Mouse (Mus musculus) spleen, postnatal 10 days (tissue): ENCODE measurements around the gene Fn1.
A peak's percentile ranks its signal among the peaks of the same experiment; 100 is the strongest.

ENCODE experiments used
- DNase-seq, 2 experiments: peaks; one replicate each; pipeline ENCODE4 v3.0.0; 2021 to 2022; ENCODE audit warnings: low spot score in 2 of 2

Fn1 gene

DNA sequence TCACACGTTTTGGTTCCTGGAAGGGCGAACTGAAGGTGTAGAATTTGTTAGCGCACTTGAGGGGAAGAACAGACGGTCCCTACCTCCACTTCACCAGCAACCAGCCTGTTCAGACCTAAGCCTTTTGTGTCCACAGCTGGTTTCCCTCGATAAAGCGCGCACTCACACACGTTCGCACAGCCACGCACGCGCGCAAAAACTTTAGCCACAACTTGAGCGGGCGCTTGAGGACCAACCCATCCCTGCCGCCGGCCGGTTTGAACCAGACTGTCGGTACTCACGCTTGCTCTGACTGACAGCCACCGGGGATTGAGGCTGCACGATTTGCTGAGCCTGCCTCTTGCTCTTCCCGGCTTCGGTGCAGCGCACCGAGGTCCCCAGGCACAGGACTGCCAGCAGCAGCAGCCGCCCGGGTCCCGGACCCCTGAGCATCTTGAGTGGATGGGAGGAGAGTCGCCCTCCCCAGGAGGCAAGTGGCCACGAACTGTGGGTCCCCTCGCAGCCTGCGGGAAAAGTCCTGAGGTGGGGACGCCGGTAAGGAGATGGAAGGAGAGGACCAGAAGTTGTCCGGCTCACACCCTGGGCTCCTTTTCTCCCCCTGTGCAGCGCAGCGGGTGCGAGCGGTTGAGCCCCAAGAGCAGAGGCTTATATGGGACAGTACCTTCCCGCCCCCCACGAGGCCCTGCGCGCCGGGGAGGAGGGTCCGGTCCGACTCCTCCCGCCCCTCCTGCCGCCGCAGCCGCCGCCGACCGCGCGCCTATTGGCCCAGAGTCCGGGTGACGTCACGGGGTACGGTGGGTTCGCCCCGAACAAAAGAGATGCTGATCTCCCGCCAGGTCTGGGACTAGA is at the start of gene Fn1:
Fn1 (minus strand) TSS at position 650 of the 849 bp plus-strand sequence.
- peak; percentile 22 to 65 for DNase-seq

DNA sequence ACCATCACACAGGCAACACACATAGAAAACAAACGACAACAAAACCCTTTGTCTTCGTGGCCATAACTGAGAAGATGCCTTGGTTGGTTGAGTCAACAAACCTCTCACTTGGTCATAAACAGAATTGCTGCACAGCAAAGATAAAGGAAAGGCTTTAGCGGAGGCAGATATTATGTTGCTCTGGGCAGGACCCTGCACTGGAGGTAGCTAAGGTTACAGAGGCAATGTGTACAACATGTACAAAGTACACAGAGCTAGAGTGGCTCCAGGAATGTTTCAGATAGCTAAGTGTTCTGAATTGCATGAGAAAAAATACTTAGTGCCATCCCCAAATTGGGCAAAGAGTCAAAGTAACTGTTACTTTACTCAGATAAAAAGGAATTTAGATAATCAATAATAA is 43.1 kb upstream of the Fn1 start:
- DNase-seq = no peak

DNA sequence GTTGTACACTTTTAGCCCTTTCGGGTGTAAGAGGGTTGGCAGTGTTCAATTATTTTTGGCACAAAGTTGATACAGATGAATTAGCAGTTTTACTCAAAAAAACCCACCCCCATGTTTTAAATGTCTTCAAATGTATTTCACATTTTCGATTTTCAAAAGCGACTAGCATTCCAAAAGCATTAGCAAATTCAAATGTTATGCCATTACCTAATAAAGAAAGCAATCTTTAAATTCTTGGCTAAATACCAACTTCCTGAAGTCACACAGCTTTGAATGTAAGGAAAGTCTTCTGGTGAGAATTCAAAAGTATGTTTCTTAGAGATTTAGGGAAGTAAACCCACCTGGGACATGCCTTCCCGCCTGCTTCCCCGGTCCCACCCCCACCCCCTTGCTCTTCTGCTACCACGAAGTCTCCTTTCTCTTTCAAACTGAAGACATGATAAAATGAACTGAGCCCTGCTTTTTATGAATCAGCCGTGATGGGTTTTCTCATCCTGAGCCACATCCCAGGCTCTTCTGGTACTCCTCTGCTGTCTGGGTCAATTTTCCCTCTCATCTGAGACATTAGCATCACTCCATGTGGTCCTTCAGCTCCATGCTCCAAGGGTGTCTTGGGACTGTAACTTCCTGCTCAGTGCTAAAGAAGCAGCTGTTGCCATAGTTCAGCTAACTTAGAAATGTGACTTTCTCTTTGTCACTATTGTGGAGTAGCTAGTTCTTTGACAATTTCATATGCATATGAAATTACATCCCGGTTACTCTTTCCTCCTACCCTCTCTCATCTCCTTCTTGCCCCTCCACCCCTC is 38.7 kb upstream of the Fn1 start:
- DNase-seq = no peak

DNA sequence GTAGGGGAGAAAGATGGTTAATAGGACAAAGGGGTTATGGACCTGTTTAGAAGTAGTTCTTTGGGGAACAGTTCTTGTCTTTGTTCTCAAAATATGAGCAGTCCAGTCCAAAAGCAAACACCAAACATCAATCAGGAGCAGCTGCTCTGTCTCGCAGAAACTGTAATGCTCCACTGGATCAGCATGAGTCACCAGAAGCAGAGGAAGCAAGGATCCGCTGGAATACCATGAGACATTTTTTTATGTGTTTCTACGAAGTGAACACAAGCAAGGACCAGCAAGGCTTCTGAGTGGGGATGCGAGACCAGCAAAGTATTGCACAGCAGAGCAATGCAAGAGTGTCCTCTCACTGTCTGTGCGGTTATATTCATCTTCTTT is 35.9 kb upstream of the Fn1 start:
- DNase-seq = no peak

DNA sequence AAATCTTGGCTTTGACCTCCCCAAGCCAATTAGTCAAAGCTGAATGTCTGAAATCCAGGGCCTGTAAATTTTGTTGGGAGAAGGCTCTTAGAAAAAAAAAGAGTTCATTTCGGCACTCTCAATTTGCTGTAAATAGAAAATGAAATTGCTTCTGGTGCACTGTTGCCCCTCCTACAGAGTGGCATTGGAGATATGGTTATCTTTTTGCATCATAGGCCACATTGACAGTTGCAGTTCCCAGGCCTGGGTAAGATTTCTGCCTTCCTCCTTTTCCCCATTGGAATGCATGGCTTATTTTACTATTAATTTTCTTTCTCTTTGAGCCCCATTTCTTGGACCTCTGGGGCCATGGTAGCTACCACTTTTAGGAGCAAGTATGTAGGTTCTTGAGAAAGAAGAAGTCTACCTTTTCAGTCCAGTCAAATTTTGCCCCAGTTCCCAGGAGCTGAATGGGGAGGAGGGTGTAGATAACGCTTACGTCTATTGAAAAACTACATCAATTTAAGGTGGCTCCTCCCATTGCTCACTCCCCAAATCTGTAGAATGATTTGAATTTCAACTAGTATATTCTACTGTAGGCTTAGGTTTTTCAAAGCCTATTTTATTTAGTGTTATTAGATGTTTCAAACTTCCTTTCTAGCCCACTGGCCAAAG is 35.4 kb upstream of the Fn1 start:
- DNase-seq = no peak

DNA sequence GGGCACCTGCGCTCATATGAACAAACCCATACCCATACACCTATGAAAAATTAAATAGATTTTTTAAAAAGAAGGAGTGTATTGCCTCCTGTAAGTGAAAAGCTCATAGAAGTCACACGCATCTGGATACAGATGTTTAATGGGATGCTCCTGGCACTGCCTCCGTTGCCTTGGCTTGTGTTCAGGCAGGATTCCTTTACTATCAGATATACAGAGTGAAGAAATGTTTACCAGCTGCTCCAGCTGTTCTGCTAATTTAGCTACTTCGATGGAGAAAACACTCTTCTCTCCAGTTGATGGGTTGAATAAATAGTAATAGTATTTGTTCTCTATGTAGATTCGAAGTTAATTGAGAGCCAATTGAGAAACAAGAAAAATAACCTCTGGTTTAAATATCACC is 33.8 kb upstream of the Fn1 start:
- DNase-seq = no peak

DNA sequence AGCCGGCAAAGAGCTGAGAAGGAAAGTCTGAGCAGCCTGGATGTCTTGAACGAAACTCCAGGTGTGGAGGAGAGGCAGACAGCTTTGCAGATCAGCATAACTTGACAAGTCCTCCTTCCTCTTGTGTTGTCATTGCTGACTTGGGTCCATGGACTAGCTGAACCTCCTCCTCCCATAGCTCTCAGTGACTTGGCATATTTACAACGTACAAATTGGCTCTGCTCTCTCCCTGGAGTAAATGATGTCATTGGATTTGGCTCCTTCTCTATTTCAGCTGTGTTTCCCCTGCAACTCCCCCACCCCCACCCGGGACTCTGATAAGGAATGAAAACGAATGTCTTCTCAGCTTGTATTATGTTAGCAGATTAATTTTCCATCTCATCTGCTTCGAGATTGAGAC is 30.7 kb upstream of the Fn1 start:
- DNase-seq = no peak

DNA sequence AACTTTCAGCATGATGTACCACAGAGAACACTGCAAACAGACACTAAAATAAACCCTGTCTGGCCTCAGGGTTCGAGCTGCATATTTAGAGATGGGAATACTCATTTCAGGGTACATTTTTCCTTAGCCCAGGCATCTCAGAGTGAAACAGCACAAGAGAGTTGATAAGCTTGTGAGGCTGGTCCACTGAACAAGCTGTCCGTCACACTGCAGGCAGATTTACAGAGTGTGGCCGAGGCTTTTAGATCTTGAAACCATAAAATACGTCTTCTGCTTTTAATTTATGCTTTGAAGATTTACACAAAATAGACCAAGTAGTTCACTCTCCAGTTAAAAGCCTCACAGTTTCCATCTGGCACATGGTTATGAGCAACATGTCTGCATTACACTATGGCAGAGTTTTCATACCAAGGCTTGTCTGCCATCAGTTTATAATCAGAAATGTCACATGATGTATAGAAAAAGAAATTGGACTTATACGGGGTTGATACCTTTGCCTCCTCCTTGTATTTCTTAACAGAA is 29.3 kb upstream of the Fn1 start:
- DNase-seq = no peak

DNA sequence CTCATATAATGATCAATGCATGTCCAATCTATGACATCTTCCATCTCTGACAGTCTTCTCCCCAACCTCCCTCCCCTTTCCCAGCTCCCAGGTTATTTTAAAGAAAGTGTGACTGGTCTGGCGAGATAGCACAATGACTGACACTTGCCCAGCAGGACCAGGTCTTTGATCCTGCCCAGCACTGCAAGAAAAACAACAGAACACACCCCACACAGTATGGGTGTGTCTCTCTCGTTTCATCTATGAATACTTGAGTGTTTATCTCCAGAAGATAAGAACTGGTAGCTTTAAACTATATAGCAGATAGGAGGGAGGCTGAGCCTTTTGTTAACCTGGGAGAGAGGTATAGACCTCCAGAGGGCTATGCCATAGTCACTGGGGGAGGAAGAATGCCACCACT is 28.3 kb upstream of the Fn1 start:
- DNase-seq = no peak

DNA sequence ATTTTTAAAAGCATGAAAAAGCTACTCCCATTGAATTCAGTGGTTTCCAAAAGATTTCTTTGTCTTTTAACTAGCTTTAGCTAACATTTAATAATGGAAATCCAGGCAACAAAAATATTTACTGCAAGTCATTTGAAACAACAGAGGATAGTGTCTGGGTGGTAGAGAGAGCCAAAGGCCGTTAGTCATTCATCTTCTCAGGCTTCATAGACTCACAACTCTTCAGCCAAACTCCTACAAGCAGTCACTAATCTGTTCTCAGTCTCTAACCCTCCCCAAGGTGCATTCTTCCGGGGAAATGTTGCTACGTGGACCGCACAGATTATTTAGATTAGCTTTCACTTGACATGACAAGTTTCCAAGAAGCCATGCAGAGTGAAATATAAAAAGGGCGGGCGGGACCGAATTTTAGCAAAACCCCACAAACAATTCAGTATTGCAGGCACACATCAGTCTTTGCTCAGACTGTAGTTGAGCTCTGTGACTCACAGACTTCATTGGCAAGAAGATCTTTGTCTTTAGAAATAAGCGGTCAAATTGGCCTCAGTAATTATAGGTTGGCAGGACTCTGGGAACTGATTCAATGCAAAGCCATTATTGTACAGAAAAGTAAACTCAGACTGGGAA is 27.2 kb upstream of the Fn1 start:
- DNase-seq = no peak

DNA sequence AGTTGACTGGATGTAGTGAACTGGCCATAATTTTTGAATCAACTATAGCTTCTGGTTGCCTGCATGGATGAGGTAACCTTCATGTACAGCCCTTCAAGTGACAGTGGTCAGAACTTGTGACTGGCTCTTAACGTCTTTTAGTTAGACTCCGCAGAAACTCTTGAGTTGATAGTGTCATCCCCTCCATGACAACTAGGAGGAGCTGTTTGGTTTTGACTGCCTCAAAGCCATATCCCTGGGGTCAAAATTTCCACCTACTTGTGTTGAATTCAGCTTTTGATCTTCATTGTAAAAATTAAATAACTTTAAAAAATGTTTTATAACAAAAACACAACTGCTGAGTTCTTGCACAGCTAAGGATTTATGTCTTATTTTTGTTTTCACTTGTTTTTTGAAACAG is 22.4 kb upstream of the Fn1 start:
- DNase-seq = no peak

DNA sequence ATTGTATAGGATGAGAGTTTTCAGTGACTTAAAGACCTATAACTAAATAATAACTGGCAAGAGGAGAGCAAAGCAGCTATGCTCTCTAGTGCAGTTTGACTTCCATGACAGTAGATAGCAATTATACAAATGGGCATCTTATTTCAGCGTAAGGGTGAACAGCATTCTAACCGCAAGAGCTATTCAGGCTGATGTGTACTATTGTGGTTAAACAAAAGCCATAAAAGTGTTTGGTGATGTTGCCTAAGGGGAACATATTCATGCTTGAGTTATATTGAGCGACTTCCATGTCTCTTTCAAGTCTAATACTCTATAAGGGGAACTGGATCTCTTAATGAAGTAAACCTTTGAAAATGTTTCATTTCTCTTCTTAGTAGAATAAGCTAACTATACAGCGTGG is 21.3 kb upstream of the Fn1 start:
- DNase-seq = no peak

DNA sequence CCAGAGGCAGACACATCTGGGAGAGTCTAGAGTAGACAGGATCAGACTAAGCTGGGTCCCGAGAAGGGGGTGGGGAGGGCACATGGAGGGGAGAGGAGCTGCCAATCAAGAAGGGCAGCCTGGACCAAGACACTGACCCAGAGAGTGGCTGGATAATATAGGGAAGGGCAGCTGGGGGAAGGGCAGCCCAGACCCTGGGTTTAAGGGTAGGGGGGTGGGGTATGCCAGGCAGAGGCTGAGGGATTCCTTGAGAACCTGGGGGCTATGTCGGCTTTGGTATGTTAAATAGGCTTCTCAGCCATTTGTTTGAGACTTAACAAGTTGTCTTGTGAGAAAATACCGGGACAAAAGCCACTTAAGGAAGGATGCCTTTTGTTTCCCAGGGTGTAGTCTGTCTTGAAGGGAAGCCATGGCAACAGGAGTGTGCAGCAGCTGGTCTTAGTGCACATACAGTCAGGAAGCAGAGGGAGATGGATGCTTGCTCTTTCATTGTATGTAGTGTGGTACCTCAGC is 20.5 kb upstream of the Fn1 start:
- no peak for DNase-seq

DNA sequence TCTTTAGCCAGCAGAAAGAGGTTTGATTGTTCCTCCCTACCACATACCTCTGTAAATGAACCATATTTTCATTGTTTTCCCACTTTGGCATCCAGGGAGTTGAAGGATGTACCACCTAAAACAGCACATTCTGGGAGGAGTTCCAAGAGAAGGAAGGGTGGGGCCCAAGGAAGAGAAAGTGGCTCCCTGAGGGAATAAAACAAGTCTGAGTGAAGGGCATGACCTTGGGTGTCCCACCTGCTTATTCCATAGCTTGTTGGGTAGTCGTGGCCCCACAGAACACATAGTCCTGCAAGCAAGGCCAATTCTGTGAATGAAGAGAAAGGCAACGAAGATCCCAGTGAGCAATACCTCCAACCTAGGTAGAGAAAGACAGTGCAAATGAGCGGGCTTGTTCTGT is 19.3 kb upstream of the Fn1 start:
- no peak for DNase-seq

DNA sequence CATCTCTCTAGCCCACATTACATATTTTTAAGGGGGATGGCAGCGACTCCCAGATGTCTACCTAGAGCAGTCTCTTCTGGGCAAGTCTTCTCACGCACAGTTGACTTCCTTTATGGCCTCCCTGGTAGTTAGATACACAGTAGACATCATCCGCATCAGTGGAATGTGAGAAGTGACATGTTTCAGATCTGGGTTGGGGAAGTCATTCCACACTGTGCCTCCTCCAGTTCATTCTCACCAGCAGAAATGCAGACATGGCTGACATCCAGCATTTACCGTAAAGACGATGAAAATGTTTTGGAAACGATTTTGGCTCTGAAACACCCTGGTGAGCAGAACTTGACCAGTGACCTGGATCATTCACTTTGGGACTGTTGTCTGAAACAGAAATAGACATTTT is 10.2 kb upstream of the Fn1 start:
- no peak for DNase-seq

DNA sequence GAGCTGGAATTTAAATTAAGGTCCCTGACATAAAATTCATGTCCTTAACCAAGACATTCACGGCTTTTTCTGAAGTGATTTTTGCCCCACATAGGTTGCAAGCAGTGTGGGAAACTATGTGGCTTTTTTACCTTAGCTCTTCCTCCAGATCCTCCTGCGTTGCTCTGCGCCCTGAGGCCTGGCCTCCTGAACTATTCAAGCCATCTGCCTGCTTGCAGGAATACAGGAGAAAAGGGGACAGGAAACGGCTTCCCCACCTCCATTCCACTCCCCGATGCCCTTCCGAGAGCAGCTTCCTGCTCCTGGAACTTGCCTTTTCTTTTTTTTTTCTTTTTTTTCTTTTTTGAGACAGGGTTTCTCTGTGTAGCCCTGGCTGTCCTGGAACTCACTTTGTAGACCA is 5.6 kb upstream of the Fn1 start:
- no peak for DNase-seq

DNA sequence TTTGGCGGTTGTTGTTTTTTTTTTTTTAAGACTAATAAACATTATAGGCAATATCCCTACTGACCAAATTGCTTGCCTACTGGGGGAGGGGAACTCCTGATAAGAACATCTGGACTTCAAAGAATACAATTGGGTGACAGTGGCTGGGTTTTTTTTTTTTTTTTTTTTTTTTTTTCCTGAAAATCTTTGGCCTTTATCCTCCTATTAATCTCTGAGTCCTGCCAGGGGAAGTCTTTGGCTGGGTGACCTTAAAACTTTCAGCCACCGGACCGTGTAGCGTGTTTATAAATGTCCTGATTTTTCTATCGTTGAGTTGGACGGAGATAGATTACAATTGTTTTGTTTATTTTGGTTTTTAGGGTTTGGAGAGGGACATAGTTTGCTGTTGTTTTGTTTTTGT is 3.3 kb upstream of the Fn1 start:
- DNase-seq = no peak

DNA sequence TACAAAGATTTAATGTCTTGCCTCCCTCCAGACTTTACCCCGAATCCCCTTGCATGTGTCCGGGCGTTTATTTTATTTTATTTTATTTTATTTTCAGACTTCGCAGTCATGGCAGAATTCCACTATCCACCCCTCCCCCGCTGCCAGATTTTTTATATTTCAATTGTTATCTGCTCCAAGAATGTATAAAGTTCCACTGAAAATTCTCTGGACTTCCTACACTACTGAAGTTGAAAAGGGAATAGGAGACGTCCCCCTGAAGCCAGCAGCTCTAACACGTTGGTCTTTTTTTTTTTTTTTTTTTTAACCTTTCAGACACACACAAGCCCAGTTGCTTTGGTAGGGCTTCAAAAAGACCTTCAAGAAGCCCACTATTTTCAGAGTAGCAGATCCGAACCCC is 1.2 kb upstream of the Fn1 start:
- DNase-seq = no peak

DNA sequence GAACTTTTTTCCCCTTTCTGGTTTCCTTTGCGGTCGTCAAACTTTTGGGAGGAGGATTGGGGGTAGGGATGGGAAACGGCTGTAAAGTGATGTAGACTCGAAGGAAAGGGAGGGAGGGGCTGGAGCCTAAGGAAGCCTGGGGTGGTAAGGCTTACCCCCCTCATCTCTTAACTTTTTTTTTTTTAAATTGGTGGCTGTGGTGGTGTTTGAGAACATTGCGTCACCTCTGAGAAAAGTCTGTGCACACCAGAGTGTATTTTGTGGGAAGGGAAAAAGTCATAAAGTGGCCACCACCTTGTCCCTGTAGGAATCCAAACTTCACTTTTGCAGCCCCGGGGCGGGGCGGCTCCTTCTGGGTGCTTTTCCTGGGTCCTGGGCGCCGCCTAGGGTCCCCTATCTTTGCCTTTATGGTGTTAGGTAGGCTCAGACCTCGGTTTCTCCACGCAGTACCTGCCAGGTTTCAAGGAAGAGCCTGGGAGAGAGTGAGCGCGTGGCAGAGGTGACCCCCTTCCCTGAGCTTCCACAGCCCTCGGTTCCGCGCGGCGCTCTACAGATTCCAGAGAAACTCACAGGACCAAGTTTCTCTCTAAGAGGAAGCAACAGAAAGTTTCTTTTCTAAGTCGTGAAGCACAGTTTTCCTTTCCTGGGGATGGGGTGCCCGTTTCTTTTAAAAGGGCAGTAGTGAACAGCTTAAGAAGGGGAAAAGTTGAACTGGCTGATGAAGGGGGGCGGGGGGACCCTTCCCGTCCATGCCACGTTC is 580 bp upstream of the Fn1 start:
- DNase-seq = peak in 1 of 2 experiments; percentile 4

DNA sequence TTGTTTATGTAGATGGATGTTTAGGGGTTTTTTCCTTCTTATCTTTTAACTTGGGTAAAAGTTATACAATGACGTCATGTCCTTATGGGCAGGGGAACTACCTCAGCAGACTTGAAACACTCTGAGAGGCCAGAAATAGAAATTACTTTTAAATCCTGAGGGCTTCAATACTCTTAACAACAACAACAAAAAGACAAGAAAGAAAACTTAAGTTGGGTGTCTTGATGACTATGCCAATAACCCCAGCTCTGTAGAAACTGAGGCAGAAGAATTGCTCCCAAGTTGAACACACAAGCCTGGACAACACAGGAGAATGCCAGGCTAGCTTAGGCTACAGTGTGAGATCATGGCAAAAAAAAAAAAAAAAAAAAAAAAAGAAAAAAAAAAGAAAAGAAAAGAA is 1.2 kb downstream of the Fn1 start:
- no peak for DNase-seq

DNA sequence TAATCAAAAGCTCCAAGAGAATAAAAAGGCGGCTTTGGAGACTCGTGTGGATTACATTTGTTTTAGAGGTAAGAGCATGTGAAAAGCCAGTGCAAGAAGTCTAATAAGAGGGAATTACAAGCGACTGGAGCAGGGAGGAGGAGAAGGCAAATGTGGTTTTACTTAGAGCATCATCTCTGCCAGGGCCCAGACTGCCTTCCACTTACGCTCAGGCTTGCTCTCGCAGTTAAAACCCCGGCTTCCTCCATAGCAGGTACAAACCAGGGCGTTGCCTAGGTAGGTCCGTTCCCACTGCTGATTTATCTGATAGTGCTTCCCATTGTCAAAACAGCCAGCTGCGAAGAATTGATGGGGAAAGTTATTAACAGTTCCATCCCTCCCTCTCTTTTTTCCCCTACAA is 1.7 kb downstream of the Fn1 start:
- no peak for DNase-seq
